Mouse (Mus musculus) liver, adult 10 weeks (tissue): ENCODE measurements around the gene Zfp534. TPM values are rescaled to one million over a fixed set of nuclear protein-coding genes. Genes with fewer than 3 reads are reported as not detected.

Experiments used
- polyA plus RNA-seq: library from polyadenylated mRNA; stranded (reverse); fragments of 350-450 nt; fragmentation: Illumina TruSeq; extraction: RNeasy Lipid Tissue Mini Kit (QIAGEN cat#74804); gene quantifications from one replicate; pipeline ENCODE4 v1.2.3, GENCODE M21; 2014; ENCODE audit warnings: low read depth, low replicate concordance

Zfp534 gene
- polyA plus RNA-seq = not detected

GRCm38 (mm10) chr4:147702453-147702852, at the start of gene Zfp534:
Gene Zfp534, minus strand, starts transcription at chr4:147702553.

GRCm38 (mm10) chr4:147642413-147642812, 59.9 kb downstream of the Zfp534 start, which contains the start of gene Zfp979:
Gene Zfp979, minus strand, starts transcription at chr4:147642513.

Other genes with a start within 250 kb of the Zfp534 start
- gene Zfp982, start 210.1 kb downstream of the Zfp534 start, polyA plus RNA-seq = 12.8 TPM
- not detected for gene Gm16503, start 162.3 kb downstream of the Zfp534 start, polyA plus RNA-seq
- gene Zfp985, start 149.3 kb downstream of the Zfp534 start, polyA plus RNA-seq = not detected
- gene Zfp979, start 60.0 kb downstream of the Zfp534 start, polyA plus RNA-seq = 0.34 TPM
- gene Zfp984, start 107.2 kb upstream of the Zfp534 start, polyA plus RNA-seq = 11.2 TPM
- gene Zfp933, start 145.8 kb upstream of the Zfp534 start, polyA plus RNA-seq = 7.2 TPM
- gene Miip, start 166.3 kb upstream of the Zfp534 start, polyA plus RNA-seq = 1.6 TPM
- gene Fv1, start 166.4 kb upstream of the Zfp534 start, polyA plus RNA-seq = 2.4 TPM
- gene Mfn2, start 202.2 kb upstream of the Zfp534 start, polyA plus RNA-seq = 21.5 TPM
- gene Plod1, start 234.2 kb upstream of the Zfp534 start, polyA plus RNA-seq = 3.8 TPM
- gene 2510039O18Rik, start 238.3 kb upstream of the Zfp534 start, polyA plus RNA-seq = 3.3 TPM